Mouse (Mus musculus) cortical plate, adult 2 months (tissue): Measurements from ENCODE around the gene S1pr2.

ENCODE experiments used
- CTCF ChIP-seq: fragments of 200-500 bp; IDR thresholded peaks from 2 replicates; pipeline ENCODE4 v1.5.1; 2011; ENCODE audit warnings: mild to moderate bottlenecking, control low read depth, low read length; ENCODE audit not compliant: insufficient read depth; ENCODE audit errors: extremely low read depth
- POLR2A ChIP-seq: fragments of 200-500 bp; IDR thresholded peaks from 2 replicates; pipeline ENCODE4 v1.6.1; 2011; ENCODE audit warnings: mild to moderate bottlenecking, low read length, control low read depth; ENCODE audit not compliant: insufficient read depth; ENCODE audit errors: extremely low read depth

- no peak for TF ChIP-seq CTCF
- TF ChIP-seq POLR2A, result no peak
Observed at GRCm38 (mm10) chr9:20971751-20972140, 4.8 kb downstream of the S1pr2 start.
